Mouse (Mus musculus) liver, postnatal 0 days (tissue): ENCODE measurements at regions not wholly inside any gene's neighbourhood (a gene's known extent, or its start where the extent isn't known, plus 50 kb on each side); places are given as distances from the start of the nearest gene placed in this dataset.

Source experiments
- CTCF ChIP-seq: sonication (generic); IDR thresholded peaks from 2 replicates; pipeline ENCODE4 v1.5.1; 2016; ENCODE audit warnings: antibody characterized with exemption, low read depth
- EP300 ChIP-seq: IDR thresholded peaks from 2 replicates; pipeline ENCODE4 v1.6.1; 2016; ENCODE audit warnings: antibody characterized with exemption, low read depth, mild to moderate bottlenecking

DNA sequence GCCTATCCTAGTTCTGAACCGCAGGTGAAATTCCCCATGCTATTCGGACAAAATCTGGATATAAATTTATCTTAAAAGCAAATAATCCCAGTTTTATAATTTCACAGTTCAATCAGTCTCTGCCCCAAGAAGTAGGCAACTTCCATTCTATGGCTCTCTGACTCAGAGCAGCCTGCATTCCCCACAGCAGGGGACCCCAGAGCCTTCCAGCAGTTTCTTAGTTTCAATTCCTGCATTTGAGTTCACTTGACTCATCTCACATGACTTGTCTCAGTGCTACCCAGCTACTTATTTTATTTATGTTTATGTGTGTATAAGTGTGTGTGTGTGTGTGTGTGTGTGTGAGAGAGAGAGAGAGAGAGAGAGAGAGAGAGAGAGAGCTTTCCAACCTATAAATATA is 650.0 kb downstream of the Nebl start:
- no peak for TF ChIP-seq CTCF
- TF ChIP-seq EP300 = no peak
